In the genomic region with DNA sequence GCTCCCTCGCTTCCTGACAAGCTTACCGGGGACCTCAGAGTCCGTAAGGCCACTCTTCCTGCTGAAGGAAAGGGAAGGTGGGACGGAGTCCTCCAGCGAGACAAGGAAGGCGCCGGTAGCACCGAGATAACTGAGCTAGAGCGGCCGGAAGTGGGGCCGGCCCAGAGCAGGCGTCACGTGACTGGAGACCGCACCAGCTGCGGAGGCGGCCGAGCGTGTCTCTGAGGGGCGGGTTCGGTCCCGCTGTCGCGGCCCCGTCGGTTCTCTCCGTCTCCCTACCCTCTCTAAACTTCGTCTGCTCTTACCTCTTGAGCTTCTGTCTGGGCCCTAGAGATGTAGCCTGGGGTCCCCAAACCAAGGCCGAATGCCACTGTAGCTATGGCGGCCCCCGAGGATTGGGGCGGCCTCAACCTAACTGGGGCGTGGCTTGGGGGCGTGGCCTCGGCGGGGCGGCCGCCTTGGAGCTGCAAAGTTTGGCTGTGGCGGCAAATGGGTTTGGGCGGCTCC, we compare ENCODE assay signal across 8 mouse cellular contexts. TPM values are rescaled to one million over a fixed set of nuclear protein-coding genes. Genes with fewer than 3 reads are reported as not detected.
DNase-seq lines count a peak whose midpoint lies in the region; ATAC-seq and TF ChIP-seq lines count a peak whose summit lies in the region.

A gene (minus strand): TSS at position 393 of the 507 bp plus-strand sequence.

- H3K4me3 ChIP-seq in heart, embryonic 12.5 days: peak within 1 kb of the TSS; percentile 59
- peak within 1 kb of the TSS; percentile 48 for H3K4me3 ChIP-seq in kidney, postnatal 0 days (replicated peaks; ENCODE audit: low read depth, low read length)
- peak within 1 kb of the TSS; percentile 57 for H3K4me3 ChIP-seq in liver, embryonic 11.5 days (ENCODE audit: low read depth, low read length)
- peak within 1 kb of the TSS; percentile 43 for H3K4me3 ChIP-seq in stomach, embryonic 14.5 days (ENCODE audit: low read depth, low read length)

- peaks cover 20% of the 10 kb centered on the region for H3K36me3 ChIP-seq in heart, embryonic 12.5 days
- peaks cover 5% of the 10 kb centered on the region; the same call in 1 of the 2 replicates for H3K36me3 ChIP-seq in kidney, postnatal 0 days (ENCODE audit: insufficient read depth, low read length)
- no peaks in the 10 kb centered on the region for H3K36me3 ChIP-seq in liver, embryonic 11.5 days (ENCODE audit: control insufficient read depth, insufficient read depth, low read length)
- H3K36me3 ChIP-seq in stomach, embryonic 14.5 days (ENCODE audit: control insufficient read depth, insufficient read depth, low read length): no peaks in the 10 kb centered on the region; the same call in none of the 2 replicates

- ATAC-seq in erythroid progenitor cell, adult 5-6 weeks (replicated peaks; ENCODE audit: low FRiP score, poor library complexity, severe bottlenecking): peak; percentile 85
- ATAC-seq in heart, embryonic 12.5 days (ENCODE audit: insufficient number of reproducible peaks, low FRiP score): peak; percentile 92
- peak; percentile 85 for ATAC-seq in kidney, postnatal 0 days (replicated peaks; ENCODE audit: low FRiP score, low read depth)
- peak; percentile 87 for ATAC-seq in liver, embryonic 11.5 days (replicated peaks; ENCODE audit: low FRiP score)
- peak; percentile 86 for ATAC-seq in stomach, embryonic 14.5 days (ENCODE audit: insufficient number of reproducible peaks, insufficient read depth, low FRiP score, low read depth)

- H3K4me1 ChIP-seq in heart, embryonic 12.5 days (replicated peaks): 0 out of 2 replicates have a peak, but pooled peaks cover 4% of the 10 kb centered on the region
- H3K4me1 ChIP-seq in kidney, postnatal 0 days (replicated peaks; ENCODE audit: insufficient read depth, low read length): no peaks in the 10 kb centered on the region
- H3K4me1 ChIP-seq in liver, embryonic 11.5 days (replicated peaks; ENCODE audit: control insufficient read depth, insufficient read depth, low read length): no peaks in the 10 kb centered on the region
- no peaks in the 10 kb centered on the region for H3K4me1 ChIP-seq in stomach, embryonic 14.5 days (ENCODE audit: control insufficient read depth, insufficient read depth, low read length)

- no peaks in the 10 kb centered on the region for H3K27me3 ChIP-seq in heart, embryonic 12.5 days (replicated peaks)
- no peaks in the 10 kb centered on the region for H3K27me3 ChIP-seq in kidney, postnatal 0 days (ENCODE audit: insufficient read depth, low read length)
- H3K27me3 ChIP-seq in liver, embryonic 11.5 days (replicated peaks; ENCODE audit: control insufficient read depth, insufficient read depth, low read length): no peaks in the 10 kb centered on the region
- H3K27me3 ChIP-seq in stomach, embryonic 14.5 days (ENCODE audit: control insufficient read depth, insufficient read depth, low read length): no peaks in the 10 kb centered on the region

- H3K4me2 ChIP-seq in heart, embryonic 12.5 days: peak within 1 kb of the TSS; percentile 71
- peak within 1 kb of the TSS; percentile 57 for H3K4me2 ChIP-seq in kidney, postnatal 0 days (ENCODE audit: low read length)
- peak within 1 kb of the TSS; percentile 60 for H3K4me2 ChIP-seq in liver, embryonic 11.5 days
- peak within 1 kb of the TSS; percentile 47 for H3K4me2 ChIP-seq in stomach, embryonic 14.5 days (replicated peaks; ENCODE audit: low read depth, low read length)

- WGBS in heart, embryonic 12.5 days: 0% methylated on average over 39 of the region's 39 CpGs
- under 1% methylated on average over 37 of the region's 39 CpGs for WGBS in kidney, postnatal 0 days
- WGBS in liver, embryonic 11.5 days: under 1% methylated on average over 39 of the region's 39 CpGs
- under 1% methylated on average over 39 of the region's 39 CpGs for WGBS in stomach, embryonic 14.5 days

- no peaks in the 10 kb centered on the region for H3K9me3 ChIP-seq in heart, embryonic 12.5 days (replicated peaks)
- no peaks in the 10 kb centered on the region for H3K9me3 ChIP-seq in kidney, postnatal 0 days (replicated peaks; ENCODE audit: low read length)
- no peaks in the 10 kb centered on the region for H3K9me3 ChIP-seq in liver, embryonic 11.5 days (ENCODE audit: control insufficient read depth, low read length)
- no peaks in the 10 kb centered on the region for H3K9me3 ChIP-seq in stomach, embryonic 14.5 days (ENCODE audit: control insufficient read depth, low read depth, low read length)

- DNase-seq in CD4-positive helper T cell, adult 2 months (ENCODE audit: low read depth, low spot score): peak; percentile 94
- peak; percentile 84 for DNase-seq in brain, embryonic 18.5 days (ENCODE audit: low read depth, low spot score)
- peak; percentile 96 for DNase-seq in kidney, postnatal 0 days (ENCODE audit: low spot score)
- peak; percentile 97 for DNase-seq in liver, embryonic 11.5 days (ENCODE audit: low spot score)
- DNase-seq in naive thymus-derived CD4-positive, alpha-beta T cell, adult 2 months (ENCODE audit: low read depth): peak; percentile 93

- no peak for TF ChIP-seq CTCF in kidney, postnatal 0 days (IDR thresholded peaks at IDR 0.05; ENCODE audit: low read depth)

- H3K27ac ChIP-seq in heart, embryonic 12.5 days (ENCODE audit: poor library complexity, severe bottlenecking): peak within 1 kb of the TSS; percentile 65
- H3K27ac ChIP-seq in kidney, postnatal 0 days: peak within 1 kb of the TSS; percentile 48
- peak within 1 kb of the TSS; percentile 36; the same call in 1 of the 2 replicates for H3K27ac ChIP-seq in liver, embryonic 11.5 days (ENCODE audit: low read depth, low read length)
- peak within 1 kb of the TSS; percentile 4; the same call in 1 of the 2 replicates for H3K27ac ChIP-seq in stomach, embryonic 14.5 days (ENCODE audit: low read length)

- peak within 1 kb of the TSS; percentile 75 for H3K9ac ChIP-seq in heart, embryonic 12.5 days
- peak within 1 kb of the TSS; percentile 59 for H3K9ac ChIP-seq in kidney, postnatal 0 days (ENCODE audit: low read depth, low read length)
- H3K9ac ChIP-seq in liver, embryonic 11.5 days (ENCODE audit: low read depth, low read length): peak within 1 kb of the TSS; percentile 54
- peak within 1 kb of the TSS; percentile 25 for H3K9ac ChIP-seq in stomach, embryonic 14.5 days (replicated peaks; ENCODE audit: low read depth, low read length)

RNA-seq across cellular contexts. Expression of the gene that starts here (rescaled TPM):
- 32.7 and 42.5 TPM in 2 replicates for total RNA-seq in erythroid progenitor cell, adult 5-6 weeks (2015; ENCODE audit: low replicate concordance)
- total RNA-seq in erythroid progenitor cell, adult 5-6 weeks (2017; ENCODE audit: low replicate concordance): 82.6 and 82.8 TPM in 2 replicates
- polyA plus RNA-seq in heart, embryonic 12.5 days (2016; fragmentation: Nextera tagmentation; extraction: Ambion mirVana): 45.6 and 47.6 TPM in 2 replicates
- 43.7 and 47.0 TPM in 2 replicates for polyA plus RNA-seq in kidney, postnatal 0 days (2015; fragmentation: Nextera tagmentation; extraction: Ambion mirVana)
- 27.2 and 33.4 TPM in 2 replicates for polyA plus RNA-seq in liver, embryonic 11.5 days (2014; fragmentation: Nextera tagmentation; extraction: Ambion mirVana)
- 47.0 and 48.1 TPM in 2 replicates for polyA plus RNA-seq in stomach, embryonic 14.5 days (2014; fragmentation: Nextera tagmentation; extraction: Ambion mirVana)

Comparison
In these comparisons a context has a peak if more than half of its experiments do, and no peak if none do; other contexts are left out.
1. Peak in every context shown above with its lines: DNase-seq, ATAC-seq, H3K4me3 ChIP-seq and H3K27ac ChIP-seq.
2. H3K27ac ChIP-seq: peak in every context shown above with its lines; median percentile 65 in heart, embryonic 12.5 days; 48 in kidney, postnatal 0 days; 36 in liver, embryonic 11.5 days; 4 in stomach, embryonic 14.5 days.
3. H3K9ac ChIP-seq: peak in every context shown above with its lines; median percentile 75 in heart, embryonic 12.5 days; 59 in kidney, postnatal 0 days; 54 in liver, embryonic 11.5 days; 25 in stomach, embryonic 14.5 days.